Mouse (Mus musculus): ENCODE data around the gene Col13a1.

Gene Col13a1

DNA sequence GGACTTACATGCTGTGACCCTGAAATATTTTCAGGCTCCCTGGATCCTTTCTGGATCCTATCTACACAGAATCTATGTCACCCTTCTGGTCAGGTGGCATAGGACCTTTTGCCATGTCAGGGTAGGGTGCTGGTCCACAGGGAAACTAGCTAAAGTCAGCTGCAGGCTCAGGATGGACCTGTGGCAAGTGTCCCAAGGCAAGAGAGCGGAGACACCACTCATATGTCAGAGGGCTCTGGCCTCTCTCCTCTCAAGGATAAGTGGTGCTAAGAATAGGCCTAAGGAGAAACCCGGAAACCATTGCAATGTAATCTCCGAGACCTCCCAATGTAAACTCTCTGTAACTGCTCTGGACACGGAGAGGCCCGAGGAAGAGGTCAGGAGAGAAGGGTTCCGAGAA is 80.8 kb downstream of the Col13a1 start:
- DNase-seq, result no peak

DNA sequence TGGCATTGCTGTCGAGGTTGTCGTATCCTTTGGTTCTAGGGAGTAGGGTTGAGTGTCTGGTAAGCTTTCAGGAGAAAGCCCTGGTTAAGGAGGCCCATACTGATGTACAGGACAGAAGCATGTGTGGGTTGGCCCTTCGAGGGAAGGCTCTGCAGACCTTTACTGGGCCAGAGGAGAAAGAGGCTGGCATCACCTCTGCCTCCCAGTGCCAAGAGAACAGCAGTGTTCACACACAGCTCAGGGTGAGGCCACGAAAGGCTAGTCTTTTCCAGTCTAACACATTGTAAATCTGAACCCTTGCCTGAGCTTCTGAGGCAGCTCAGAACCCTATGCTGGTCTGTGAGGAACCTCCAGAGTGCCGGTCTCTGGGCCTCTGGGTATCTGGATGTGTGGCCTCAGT is 84.3 kb downstream of the Col13a1 start:
- peak; percentile 53 to 66 for DNase-seq

DNA sequence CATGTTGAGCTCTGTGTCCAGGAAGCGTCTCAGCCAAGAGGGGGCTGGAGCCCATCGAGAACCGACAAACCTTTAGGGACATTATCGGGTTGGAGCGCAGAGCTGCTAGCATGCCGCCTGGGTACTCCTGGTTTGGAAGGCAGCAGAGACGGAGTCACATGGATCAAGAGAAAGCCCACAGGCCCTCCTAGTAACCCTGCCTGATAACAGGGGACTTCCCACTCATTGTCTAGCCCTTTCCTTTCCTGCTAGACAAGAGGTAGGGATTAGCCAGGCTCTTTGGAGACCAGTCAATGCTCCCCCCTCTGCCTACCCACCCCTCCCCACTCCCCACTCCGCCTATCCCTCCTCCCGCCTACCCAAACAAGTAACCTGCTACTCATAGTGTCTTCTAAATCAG is 87.8 kb downstream of the Col13a1 start:
- no peak for DNase-seq

DNA sequence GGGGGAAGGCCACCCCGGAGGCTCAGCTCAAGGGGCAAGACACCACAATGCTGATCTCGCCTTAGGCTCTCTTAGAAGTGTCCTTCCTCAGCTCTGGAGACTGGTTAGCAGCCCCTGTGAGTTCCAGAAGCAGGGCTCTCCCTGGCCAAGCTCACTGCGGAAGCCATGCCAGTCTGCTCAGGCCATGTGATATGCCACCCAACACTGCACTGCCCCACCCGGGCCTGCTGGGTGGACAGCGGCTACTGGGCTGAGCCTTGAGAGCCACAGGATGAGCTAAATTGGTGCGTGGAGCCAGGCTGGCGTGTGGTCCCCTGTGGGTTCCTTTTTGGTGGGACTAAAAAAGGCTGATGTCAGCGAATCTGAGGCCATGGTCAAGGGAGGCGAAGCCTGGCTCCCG is 88.6 kb downstream of the Col13a1 start:
- no peak for DNase-seq

DNA sequence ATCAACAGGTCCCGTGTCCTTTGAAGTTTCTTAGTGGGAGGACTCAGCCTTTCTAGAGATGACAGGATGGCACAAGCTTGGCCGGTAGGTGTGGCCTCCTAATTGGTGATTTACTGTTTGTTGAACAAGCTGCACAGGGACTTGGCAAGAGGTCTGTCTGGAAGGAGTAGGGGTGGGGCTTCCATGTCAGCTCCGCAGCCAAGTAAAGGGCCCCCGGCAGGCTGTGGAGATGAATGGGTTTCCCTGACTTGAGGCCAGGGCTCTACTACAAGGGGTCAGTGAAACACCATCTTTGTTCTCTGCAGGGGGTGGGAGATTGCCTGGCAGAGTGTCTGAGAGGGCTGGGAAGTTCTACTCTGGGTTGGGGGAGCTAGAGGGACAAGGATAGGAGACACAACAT is 99.5 kb downstream of the Col13a1 start:
- DNase-seq, result peak; percentile 66 to 74

DNA sequence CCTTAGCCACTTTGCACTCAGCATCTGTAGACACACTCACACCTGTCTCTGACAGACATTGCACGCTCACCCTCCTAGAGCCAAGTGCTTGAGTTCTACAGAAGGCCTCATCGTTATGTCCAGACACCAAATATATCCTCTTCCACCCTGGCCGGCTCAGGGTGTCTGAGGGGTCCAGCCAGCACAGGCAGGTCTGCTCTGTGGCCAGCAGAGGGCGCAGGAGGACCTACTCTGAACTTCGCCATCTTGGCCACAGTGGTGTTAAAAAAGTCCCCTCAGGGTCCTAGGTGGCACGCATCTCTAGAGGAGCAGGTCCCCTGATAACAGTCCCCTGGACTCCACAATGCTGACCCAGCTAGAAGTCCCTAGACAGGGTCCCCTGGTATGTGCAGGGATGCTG is 101.1 kb downstream of the Col13a1 start:
- DNase-seq, result peak; percentile 92 to 95

DNA sequence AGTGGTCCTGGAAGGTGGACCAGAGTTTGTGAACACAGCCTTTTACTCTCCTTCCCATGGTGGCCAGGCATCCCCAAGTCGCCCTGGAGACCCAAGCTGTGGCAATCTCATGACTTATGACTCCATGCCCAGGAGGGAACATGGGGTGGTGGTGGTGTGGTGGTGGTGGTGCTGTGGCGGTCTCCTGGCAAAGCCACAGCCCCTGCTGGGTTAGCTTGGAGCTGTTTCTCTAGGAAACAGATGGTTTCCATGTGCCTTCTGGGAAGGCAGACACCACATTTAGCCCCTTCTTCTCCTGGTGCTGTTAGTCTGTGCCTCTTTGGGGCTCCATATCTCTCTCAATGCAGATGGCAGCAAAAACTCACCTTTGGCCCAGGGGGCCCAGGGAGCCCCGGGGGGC is 109.1 kb downstream of the Col13a1 start:
- peak; percentile 76 to 85 for DNase-seq

DNA sequence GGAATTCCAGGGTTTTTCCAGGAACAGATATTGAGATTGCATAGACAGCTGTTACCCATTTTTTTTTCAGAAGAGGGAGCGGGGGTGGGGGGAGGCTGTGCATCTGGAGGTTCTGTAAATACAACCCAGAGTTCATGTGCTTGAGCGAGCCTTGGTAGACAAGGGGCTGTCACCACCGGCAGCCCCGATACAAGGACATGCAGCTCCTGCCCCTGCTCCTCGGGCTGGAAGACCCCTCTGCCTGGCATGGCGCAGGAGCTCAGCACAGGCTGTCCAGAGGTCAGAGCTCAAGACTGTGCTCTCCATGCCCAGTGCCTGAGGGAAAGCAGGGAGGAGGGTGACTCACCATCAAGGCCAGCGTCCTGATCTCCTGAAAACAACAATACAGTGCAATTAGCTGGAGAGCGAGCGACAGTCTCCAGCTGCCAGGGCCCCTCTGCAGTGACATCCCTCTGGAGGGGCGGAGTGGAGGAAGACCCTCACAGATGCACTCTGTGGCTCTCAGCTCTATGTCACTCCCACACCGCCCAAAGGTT is 112.8 kb downstream of the Col13a1 start:
- DNase-seq, result no peak

DNA sequence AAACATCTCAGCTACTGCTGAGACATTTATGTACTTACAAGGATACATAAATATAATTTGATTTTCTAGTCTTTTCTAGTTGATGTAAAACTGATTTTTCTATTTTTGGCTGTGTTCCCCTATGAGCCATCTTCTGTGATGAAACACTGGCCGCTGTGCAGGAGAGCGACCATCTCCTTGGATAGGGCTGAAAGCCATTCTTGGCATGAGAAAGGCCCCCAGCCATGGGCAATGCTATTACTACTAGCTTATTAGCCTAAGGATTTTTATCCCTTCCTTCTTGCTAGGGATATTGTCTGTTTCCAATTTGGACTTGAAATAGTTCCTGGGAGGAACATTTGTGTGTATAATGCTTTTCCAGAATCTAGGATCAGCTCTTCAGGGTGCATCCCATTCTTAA is 119.5 kb downstream of the Col13a1 start:
- DNase-seq, result peak; percentile 57 to 70

DNA sequence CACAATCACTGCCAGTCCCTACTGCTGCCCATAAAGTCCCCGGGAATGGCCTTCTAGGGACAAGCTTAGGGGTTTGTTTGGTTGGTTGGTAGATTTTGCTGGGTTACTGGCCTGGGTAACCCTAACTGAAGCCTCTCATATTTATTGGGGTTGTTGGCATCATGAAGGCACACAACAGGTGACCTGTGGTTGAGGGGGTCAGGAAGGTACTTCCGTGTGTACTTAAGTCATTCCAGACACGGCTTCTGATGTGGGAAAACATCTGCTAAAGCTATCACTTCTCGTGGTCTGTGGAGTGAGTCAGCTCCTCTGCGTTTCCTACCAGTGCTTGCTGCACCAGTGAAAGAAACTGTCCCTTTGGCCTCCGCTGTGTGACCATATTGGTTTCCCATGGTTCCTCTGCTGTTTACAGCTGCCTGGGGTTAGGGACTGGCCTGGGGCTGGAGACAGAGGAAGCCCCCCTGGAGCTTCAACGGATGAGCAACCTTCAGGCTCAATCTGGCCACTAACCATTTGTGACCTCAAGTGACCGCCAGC is 123.7 kb downstream of the Col13a1 start:
- DNase-seq, result no peak

DNA sequence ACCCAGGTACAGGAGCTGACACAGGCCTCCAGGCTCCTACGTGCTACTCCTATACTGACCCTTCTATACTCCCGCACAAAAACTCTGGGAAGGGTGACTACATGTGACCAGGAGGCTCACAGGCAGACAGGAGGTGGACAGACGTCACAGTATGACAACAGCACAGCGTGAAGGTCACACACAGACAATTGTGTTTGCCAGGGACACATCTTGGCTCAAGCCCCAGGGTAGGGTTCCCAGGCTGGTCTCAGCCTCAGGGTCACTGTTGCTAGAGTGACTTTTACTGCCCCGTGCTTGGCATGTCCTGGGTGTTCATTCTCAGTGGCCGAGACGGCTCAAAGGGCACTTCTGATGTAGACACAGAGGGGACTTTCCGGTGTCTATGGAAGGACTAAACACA is 126.1 kb downstream of the Col13a1 start:
- DNase-seq, result no peak

DNA sequence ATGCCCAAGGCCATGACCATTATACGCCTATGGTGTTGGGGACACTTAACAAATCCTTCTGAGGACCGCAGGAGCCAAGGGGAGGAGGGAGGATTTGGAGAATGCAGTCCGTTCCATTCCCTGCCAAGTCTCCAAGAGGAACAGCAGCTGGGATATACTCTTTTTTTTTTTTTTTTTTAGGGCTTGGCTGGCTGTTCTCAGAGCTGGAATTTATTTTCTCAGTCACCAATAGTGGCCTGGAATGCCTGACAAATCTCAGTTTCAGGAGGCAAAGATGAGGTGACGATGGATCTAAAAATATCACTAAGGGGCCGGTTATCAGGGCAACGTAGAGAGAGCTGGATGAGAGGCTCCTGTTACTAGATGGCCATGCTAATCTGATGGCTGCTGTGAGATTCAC is 130.4 kb downstream of the Col13a1 start:
- DNase-seq, result peak in 1 of 2 experiments; percentile 39

DNA sequence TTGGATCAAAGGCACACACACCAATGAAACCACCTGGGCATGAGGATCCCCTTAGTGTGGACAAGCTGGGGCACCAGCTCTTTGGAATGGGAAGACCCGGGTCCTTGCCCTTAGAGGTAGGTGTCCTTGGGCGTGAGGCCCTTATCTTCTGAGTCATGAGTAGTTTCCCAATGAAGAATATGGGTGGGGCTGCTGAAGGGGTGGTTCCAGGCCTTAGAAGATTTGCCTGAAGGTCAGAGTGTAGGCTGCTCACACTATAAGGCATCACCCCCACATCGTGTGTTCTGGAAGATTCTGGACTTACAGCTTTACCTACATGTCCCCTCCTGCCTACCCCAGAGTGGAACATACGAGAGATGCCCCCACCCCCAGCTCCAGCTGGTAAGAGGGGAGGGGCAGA is 133.4 kb downstream of the Col13a1 start:
- no peak for DNase-seq

DNA sequence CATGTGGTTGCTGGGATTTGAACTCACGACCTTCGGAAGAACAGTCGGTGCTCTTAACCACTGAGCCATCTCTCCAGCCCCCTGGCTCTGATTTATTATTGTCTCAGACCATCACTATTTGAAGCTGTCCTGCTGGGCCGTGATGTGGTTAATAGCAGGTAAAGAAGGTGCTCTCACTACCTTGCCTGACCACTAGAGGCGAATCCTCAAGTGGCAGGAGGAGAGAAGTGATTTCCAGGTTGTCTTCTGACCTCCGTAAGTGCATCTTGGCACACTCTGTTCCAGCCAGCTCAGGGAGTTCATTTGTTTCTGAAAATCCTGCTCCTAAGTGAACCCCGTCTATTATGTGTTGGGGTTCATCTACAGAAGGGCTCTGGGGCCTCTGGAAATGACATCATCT is 134.4 kb downstream of the Col13a1 start:
- no peak for DNase-seq

DNA sequence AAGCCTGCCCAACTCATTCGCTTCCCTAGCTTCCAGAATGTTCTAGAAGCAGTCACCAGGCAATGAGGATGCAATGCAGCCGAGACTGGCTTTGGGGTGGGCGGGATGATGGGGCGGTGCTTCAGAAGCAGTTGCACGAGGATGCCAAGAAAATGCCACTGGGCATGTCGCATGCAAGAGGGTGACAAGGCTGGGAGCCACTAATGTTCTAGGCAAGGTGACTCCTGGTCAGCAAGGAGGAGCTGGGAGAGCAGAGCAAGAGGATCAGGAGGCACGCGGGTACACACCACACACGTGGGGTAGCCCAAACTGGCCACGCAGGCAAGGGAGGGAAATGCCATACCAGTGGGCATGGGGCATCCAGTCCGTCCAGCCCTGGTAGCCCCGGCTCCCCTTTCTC is 136.6 kb downstream of the Col13a1 start:
- no peak for DNase-seq

DNA sequence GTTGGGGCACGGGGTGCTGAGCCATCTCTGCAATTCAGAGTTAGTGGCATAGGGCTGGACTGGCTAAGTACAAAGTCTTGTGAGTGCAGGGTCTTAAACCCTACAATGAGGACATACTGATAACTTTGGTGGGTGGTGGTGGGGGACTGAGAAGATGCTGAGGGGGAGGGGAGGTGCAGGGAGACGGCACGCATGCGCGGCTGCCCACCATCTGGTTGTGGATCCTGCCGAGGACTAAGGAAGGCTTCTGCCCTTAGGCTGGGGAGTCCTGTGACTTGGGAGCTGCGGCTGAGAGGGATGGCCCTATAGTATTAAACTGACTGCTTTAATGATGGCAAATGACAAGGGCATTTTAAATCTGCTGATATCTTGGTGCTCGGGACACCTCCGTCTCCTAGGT is 139.6 kb downstream of the Col13a1 start:
- DNase-seq, result peak; percentile 46 to 65

DNA sequence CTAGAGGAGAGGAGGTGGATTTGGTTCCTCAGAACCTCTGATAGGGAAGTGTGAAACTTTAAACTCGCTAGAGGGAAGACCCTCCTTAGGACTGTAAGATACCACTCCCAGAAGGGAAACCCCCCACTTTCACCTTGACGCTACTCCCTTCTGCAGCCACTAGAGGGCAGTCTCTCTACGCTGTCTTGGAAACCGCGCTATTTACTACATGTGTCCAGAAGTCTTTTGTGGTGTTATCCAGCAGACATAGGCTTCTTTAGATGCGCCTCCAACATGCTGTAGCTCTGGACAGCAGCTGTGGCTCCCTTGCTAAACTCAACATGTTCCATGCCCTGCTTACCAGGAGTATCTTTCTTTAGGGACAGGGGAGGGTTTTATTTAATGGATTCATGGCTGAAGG is 140.1 kb downstream of the Col13a1 start:
- peak; percentile 79 to 84 for DNase-seq

DNA sequence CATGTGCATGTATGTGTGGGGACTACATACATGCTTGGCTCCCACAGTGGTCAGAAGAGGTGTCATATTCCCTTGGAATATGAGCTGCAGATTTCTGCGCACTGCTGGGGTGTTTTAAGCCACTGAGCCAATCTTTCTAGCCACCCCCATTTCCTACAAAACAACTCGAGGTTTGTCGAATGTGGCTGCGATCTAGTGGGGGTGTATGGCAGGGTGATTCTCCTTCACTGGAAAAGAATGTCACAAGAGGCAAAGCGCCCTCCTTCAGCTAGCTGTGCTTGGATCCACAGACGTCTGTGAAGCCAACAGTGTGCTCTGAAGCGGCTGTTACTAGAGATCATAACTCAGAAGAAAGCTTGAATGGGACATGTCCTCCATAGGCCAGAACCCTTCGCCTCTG is 141.6 kb downstream of the Col13a1 start:
- DNase-seq, result no peak

DNA sequence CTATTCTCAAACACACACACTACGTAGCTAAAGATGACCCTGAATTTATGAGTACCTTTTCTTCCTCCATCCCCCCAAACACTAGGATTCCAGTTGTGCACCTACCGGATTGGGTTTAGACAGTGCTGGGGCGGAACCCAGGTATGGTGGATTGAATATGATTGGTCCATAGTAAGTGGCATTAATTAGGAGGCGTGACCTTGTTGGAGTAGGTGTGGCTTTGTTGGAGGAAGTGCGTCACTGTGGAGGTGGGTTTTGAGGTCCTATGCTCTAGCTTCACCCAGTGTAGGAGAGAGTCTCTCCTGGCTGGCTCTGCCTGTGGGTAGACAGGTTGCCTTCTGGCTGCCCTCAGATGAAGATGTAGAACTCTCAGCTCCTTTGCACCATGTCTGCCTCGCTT is 144.6 kb downstream of the Col13a1 start:
- no peak for DNase-seq

DNA sequence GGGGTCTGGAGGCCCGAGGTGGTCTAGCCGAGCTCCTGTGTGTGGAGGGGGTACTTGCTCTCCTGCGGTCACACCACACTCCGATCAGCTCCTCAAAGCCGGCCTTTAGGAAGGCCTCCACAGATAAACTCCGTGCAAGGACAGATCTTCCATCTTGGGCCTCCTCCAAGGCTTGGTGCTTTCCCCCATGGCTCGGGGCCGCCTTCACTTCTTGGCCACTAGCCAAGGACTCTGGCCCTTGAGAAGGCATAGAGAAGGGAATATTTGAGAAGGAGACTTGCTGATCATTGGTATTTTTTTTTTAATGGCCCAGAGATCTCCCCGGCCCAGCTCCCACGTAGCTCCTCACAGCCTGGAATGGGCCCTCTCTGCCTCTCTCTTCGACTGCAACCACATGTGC is 146.2 kb downstream of the Col13a1 start:
- peak; percentile 71 to 77 for DNase-seq

DNA sequence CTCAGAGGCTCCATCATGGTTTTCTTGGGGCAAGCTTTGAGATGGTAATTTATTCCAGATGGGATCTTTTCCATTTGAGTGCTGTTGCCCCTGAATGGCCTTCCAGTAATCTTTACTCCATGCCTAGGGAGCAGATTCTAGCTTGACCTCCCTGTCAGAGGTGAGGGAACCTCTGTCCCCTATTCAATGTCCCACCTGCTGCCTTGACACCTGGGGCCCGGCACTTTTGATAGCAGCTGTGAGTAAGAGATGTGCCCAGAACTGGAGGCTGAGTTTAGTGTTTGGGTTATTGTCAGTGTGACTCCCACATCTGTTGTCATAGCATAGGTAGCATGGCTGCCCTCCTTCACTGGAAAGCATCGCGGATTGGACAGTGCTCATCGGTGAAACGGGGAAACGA is 147.2 kb downstream of the Col13a1 start:
- DNase-seq, result no peak

DNA sequence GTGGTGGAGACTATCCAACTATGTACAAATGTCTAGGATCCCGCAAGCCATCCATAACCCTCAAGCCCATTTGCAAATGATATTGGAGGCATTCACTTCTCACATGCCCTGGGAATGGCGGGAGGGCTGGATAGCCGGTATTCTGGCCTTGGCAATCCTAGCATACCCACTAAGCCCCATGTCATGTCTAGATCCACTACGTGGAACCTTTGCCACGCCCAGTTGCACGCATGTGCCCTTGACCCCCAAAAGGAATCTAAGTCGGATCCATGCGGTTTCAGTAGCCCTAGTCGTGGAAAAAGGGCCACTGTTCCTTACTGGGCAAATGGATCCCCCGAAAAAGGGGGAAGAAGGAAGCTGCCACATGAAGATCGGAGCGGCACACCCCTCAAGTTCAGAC is 147.7 kb downstream of the Col13a1 start:
- DNase-seq, result no peak

DNA sequence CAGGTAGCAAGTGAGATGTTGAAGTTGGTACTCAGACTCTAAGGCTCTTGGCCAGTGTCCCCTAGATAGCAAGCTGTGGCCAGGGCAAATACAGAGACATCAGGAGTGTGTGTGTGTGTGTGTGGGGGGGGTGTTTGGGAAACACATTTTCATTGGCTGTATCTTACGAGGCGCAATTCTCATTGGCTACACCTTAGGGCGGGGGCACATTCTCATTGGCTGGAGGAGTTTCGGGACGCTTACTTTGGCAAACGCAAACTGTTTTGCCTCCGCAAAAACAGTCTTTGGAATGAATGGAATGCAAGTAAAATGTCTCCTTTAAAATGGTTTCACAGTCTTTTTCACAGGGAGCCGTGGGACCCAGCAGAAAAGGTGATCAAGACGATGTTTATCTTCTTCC is 148.1 kb downstream of the Col13a1 start:
- DNase-seq, result no peak

DNA sequence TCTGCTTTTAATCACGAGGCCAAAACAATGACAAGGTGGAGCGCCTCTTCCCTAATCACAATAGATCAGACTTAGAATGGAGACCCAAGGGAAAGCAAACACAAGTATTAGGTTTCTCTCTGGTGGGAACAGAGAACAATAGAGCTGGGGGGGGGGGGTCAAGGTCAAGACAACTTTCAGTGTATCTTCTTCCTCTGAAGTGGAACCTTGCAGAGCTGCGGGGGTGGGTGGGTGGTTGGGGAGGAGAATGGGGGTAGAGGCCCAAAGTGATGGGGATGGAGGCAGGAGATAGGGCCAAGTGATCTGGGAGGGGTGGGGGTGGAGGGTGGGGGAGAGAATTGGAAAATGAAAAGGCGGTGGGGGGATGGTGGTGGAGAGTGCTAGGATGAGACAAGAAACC is 149.9 kb downstream of the Col13a1 start:
- no peak for DNase-seq

Measured in cerebellum, postnatal 10 days (tissue).